9 mouse cellular contexts compared by ENCODE assay signal in the genomic region with DNA sequence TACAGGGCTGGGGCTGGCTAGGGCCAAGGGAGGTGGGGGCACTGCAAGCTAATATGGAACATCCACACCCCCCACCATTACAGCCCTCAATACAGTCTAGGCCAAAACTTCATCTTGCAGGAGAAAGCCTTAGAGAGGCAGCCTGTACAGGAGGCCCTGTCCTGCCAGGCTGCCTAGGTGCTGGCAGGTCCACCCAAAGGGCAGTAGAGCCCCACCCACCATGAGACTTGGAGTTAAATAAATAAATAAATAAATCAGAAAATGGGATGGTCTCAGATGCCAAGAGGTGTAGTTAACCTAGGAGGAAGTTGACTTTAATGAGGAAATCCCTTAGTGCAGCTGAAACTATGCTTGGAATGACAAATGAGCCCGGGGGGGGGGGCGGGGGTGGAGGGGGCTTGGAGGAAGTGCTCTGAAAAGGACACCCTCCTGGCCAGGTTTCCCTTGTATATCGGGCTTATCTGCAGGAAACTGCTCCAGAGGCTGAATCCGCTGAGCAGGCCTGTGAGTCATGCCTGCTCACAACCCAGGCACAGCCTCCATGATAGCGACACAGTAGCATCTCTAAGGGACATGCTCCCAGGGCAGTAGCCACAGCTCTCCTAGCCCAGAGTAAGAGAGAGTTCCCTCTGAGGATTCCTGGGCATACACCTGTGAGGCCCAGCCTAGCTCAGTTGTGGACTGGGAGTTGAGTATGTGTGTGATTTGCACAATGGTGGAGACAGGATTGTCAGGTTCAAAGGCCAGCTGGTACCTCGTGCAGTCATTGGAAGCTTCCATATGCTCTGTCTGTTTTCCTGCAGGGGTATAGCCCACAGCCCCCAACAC.
DNase-seq lines count a peak whose midpoint lies in the region; ATAC-seq and TF ChIP-seq lines count a peak whose summit lies in the region.
"Had no signal": no experiment of that assay in that cellular context is flagged by ENCODE, and none has a peak within 500 bp of the region (broad histone marks: within the 10 kb centered on the region; RNA-seq: fewer than 3 reads in every experiment).

No protein-coding gene starts in this region.

- H3K4me2 ChIP-seq in forebrain, embryonic 16.5 days (ENCODE audit: low read length) = no peak overlapping the region
- H3K4me2 ChIP-seq in heart, embryonic 15.5 days = no peak overlapping the region
- no peak overlapping the region for H3K4me2 ChIP-seq in midbrain, postnatal 0 days (ENCODE audit: low read depth, low read length, poor library complexity, severe bottlenecking)
- H3K4me2 ChIP-seq: midbrain, embryonic 15.5 days had no signal

- H3K36me3 ChIP-seq in forebrain, embryonic 10.5 days (replicated peaks) = no peaks in the 10 kb centered on the region
- H3K36me3 ChIP-seq in forebrain, embryonic 16.5 days (ENCODE audit: control insufficient read depth, insufficient read depth) = no peaks in the 10 kb centered on the region
- no peaks in the 10 kb centered on the region for H3K36me3 ChIP-seq in heart, embryonic 15.5 days
- H3K36me3 ChIP-seq in midbrain, postnatal 0 days (ENCODE audit: insufficient read depth, low read length) = no peaks in the 10 kb centered on the region
- H3K36me3 ChIP-seq: midbrain, embryonic 15.5 days had no signal

- no peak for ATAC-seq in forebrain, embryonic 16.5 days
- ATAC-seq in heart, embryonic 15.5 days (replicated peaks; ENCODE audit: insufficient number of reproducible peaks, insufficient read depth, low FRiP score, low read depth) = peak; percentile 66
- peak; percentile 21; the same call in 1 of the 2 replicates for ATAC-seq in megakaryocyte progenitor cell, adult 5-6 weeks (replicated peaks; ENCODE audit: poor library complexity)
- no peak for ATAC-seq in midbrain, postnatal 0 days (ENCODE audit: low FRiP score)
- ATAC-seq: midbrain, embryonic 15.5 days had no signal

- DNase-seq in forebrain, embryonic 10.5 days (ENCODE audit: extremely low spot score, low spot score) = no peak
- peak; percentile 39 to 61 for DNase-seq in kidney, postnatal 4 days
- DNase-seq in thymus, postnatal 25 days = no peak
- DNase-seq in ovary, postnatal 14 days (ENCODE audit: low spot score) = no peak
- DNase-seq in midbrain, postnatal 0 days (ENCODE audit: low spot score) = no peak

- 71% methylated on average over 6 of the region's 6 CpGs for WGBS in forebrain, embryonic 10.5 days
- WGBS in forebrain, embryonic 16.5 days = 73% methylated on average over 6 of the region's 6 CpGs
- 21% methylated on average over 6 of the region's 6 CpGs for WGBS in heart, embryonic 15.5 days
- 69% methylated on average over 6 of the region's 6 CpGs for WGBS in midbrain, postnatal 0 days

- H3K27ac ChIP-seq in forebrain, embryonic 10.5 days = peak overlapping the region; percentile 40; the same call in 1 of the 2 replicates
- H3K27ac ChIP-seq in forebrain, embryonic 16.5 days (ENCODE audit: low read length) = no peak overlapping the region
- H3K27ac ChIP-seq in heart, embryonic 15.5 days = peak overlapping the region; percentile 65
- no peak overlapping the region for H3K27ac ChIP-seq in midbrain, postnatal 0 days (ENCODE audit: low read depth, low read length)
- H3K27ac ChIP-seq: midbrain, embryonic 15.5 days had no signal

- no peak overlapping the region for H3K9ac ChIP-seq in forebrain, embryonic 16.5 days (replicated peaks; ENCODE audit: low read depth, low read length)
- no peak overlapping the region for H3K9ac ChIP-seq in heart, embryonic 15.5 days
- H3K9ac ChIP-seq in midbrain, postnatal 0 days (replicated peaks; ENCODE audit: low read length, poor library complexity, severe bottlenecking) = no peak overlapping the region
- H3K9ac ChIP-seq: midbrain, embryonic 15.5 days had no signal

- H3K9me3 ChIP-seq in forebrain, embryonic 10.5 days = no peaks in the 10 kb centered on the region
- no peaks in the 10 kb centered on the region for H3K9me3 ChIP-seq in forebrain, embryonic 16.5 days (ENCODE audit: control insufficient read depth, low read length)
- no peaks in the 10 kb centered on the region for H3K9me3 ChIP-seq in heart, embryonic 15.5 days (replicated peaks)
- H3K9me3 ChIP-seq in midbrain, postnatal 0 days (ENCODE audit: low read length) = no peaks in the 10 kb centered on the region
- H3K9me3 ChIP-seq: midbrain, embryonic 15.5 days had no signal

- TF ChIP-seq CTCF in midbrain, postnatal 0 days (IDR thresholded peaks at IDR 0.05) = no peak

- H3K4me1 ChIP-seq in forebrain, embryonic 10.5 days = peaks cover 25% of the 10 kb centered on the region
- H3K4me1 ChIP-seq in forebrain, embryonic 16.5 days (replicated peaks; ENCODE audit: control insufficient read depth, insufficient read depth, low read length) = peaks cover 1% of the 10 kb centered on the region
- peaks cover 19% of the 10 kb centered on the region for H3K4me1 ChIP-seq in heart, embryonic 15.5 days (replicated peaks)
- no peaks in the 10 kb centered on the region; the same call in 1 of the 2 replicates for H3K4me1 ChIP-seq in midbrain, postnatal 0 days (ENCODE audit: insufficient read depth, low read length)

- peaks cover 24% of the 10 kb centered on the region for H3K27me3 ChIP-seq in forebrain, embryonic 10.5 days (ENCODE audit: poor library complexity, severe bottlenecking)
- no peaks in the 10 kb centered on the region for H3K27me3 ChIP-seq in forebrain, embryonic 16.5 days (replicated peaks; ENCODE audit: control insufficient read depth, insufficient read depth, low read length)
- H3K27me3 ChIP-seq in heart, embryonic 15.5 days = 0 out of 2 replicates have a peak, but pooled peaks cover 4% of the 10 kb centered on the region
- peaks cover 7% of the 10 kb centered on the region; the same call in 1 of the 2 replicates for H3K27me3 ChIP-seq in midbrain, postnatal 0 days (ENCODE audit: insufficient read depth, low read length)
- H3K27me3 ChIP-seq: midbrain, embryonic 15.5 days had no signal

- H3K4me3 ChIP-seq in forebrain, embryonic 10.5 days = no peak overlapping the region
- H3K4me3 ChIP-seq in forebrain, embryonic 16.5 days (replicated peaks; ENCODE audit: low read length) = no peak overlapping the region
- H3K4me3 ChIP-seq in heart, embryonic 15.5 days = no peak overlapping the region
- H3K4me3 ChIP-seq in midbrain, postnatal 0 days (ENCODE audit: low read depth, low read length) = no peak overlapping the region
- H3K4me3 ChIP-seq: midbrain, embryonic 15.5 days had no signal

Comparison
In these comparisons a context has a peak if more than half of its experiments do, and no peak if none do; other contexts are left out.
1. H3K27ac ChIP-seq: peak in forebrain, embryonic 10.5 days (single experiment) and heart, embryonic 15.5 days (single experiment); none in forebrain, embryonic 16.5 days (single experiment) and midbrain, postnatal 0 days (single experiment).
2. DNase-seq: peak in kidney, postnatal 4 days (2 of 2); none in forebrain, embryonic 10.5 days (single experiment), thymus, postnatal 25 days (single experiment), ovary, postnatal 14 days (single experiment) and midbrain, postnatal 0 days (single experiment).
3. ATAC-seq: peak in heart, embryonic 15.5 days (single experiment) and megakaryocyte progenitor cell, adult 5-6 weeks (single experiment); none in forebrain, embryonic 16.5 days (single experiment) and midbrain, postnatal 0 days (single experiment).